Mouse (Mus musculus) spleen, adult 2 months (tissue): ENCODE measurements around the gene Ces2h. TPM values are rescaled to one million over a fixed set of nuclear protein-coding genes. Genes with fewer than 3 reads are reported as not detected.
"Not testable (repeated sequence)": the region's sequence is repeated elsewhere in the genome, so short reads cannot be mapped to it uniquely, and the experiment has no call there.

Experiments used
- DNase-seq, 2 experiments: peaks; one replicate each; pipeline versions ENCODE4 v3.0.0 to v3.0.0-alpha.2; 2012 to 2021; ENCODE audit warnings: low spot score in 2 of 2, low read depth in 1 of 2
- H3K27ac ChIP-seq: fragments of 200-500 bp; 2 replicates; pipeline ENCODE4 v1.5.1; 2012; ENCODE audit warnings: low read length, inconsistent platforms; ENCODE audit not compliant: insufficient read depth
- H3K27me3 ChIP-seq: fragments of 200-500 bp; 2 replicates; pipeline ENCODE4 v1.6.1; 2012; ENCODE audit warnings: mild to moderate bottlenecking, moderate library complexity, low read length, inconsistent platforms; ENCODE audit not compliant: control insufficient read depth, insufficient read depth
- H3K36me3 ChIP-seq: fragments of 200-500 bp; 2 replicates; pipeline ENCODE4 v1.6.1; 2012; ENCODE audit warnings: mild to moderate bottlenecking, low read length, inconsistent platforms; ENCODE audit not compliant: control insufficient read depth, insufficient read depth
- H3K4me1 ChIP-seq: fragments of 200-500 bp; 2 replicates; pipeline ENCODE4 v1.6.1; 2011; ENCODE audit warnings: inconsistent platforms; ENCODE audit not compliant: control insufficient read depth, insufficient read depth, insufficient read length
- H3K4me3 ChIP-seq: fragments of 200-500 bp; 2 replicates; pipeline ENCODE4 v1.5.1; 2011; ENCODE audit warnings: mild to moderate bottlenecking, inconsistent platforms; ENCODE audit not compliant: insufficient read depth, insufficient read length; ENCODE audit errors: extremely low read depth
- CTCF ChIP-seq: fragments of 200-500 bp; IDR thresholded peaks from 2 replicates; pipeline ENCODE4 v1.5.1; 2011; ENCODE audit warnings: mild to moderate bottlenecking, inconsistent platforms; ENCODE audit not compliant: insufficient read depth, insufficient read length, insufficient replicate concordance; ENCODE audit errors: extremely low read depth
- POLR2A ChIP-seq: fragments of 200-500 bp; IDR thresholded peaks from 2 replicates; pipeline ENCODE4 v1.6.1; 2011; ENCODE audit warnings: low read depth, low read length, inconsistent platforms
- WGBS: fragments of 180-500 bp; shearing (Covaris S2); methylation state at CpG from one replicate; pipeline ENCODE4 v1.1.7; 2018; 5-methylcytosine and 5-hydroxymethylcytosine counted together
- polyA plus RNA-seq: library from polyadenylated mRNA; depleted of rRNA; stranded (reverse); fragments of >200 nt; gene quantifications from 2 replicates; pipeline ENCODE4 v1.2.3, GENCODE M21; 2012; rRNA removed

Ces2h gene
- polyA plus RNA-seq, 1 experiment, result not detected

GRCm38 (mm10) chr8:105043510-105043909 lies 42.9 kb downstream of the Ces2h start:
- TF ChIP-seq CTCF (no peak), POLR2A (no peak)
- DNase-seq, result no peak
- 73% methylated on average over 1 of the region's 1 CpGs for WGBS
- no peak overlapping the region for H3K27ac ChIP-seq
- H3K4me1 ChIP-seq, result no peaks in the 10 kb centered on the region
- no peaks in the 10 kb centered on the region for H3K36me3 ChIP-seq
- H3K27me3 ChIP-seq, result no peaks in the 10 kb centered on the region
- no peak overlapping the region for H3K4me3 ChIP-seq

- H3K36me3 ChIP-seq, result no peaks in the 10 kb centered on the region
- no peaks in the 10 kb centered on the region for H3K27me3 ChIP-seq
- TF ChIP-seq POLR2A (no peak), CTCF (no peak)
- 79% methylated on average over 3 of the region's 3 CpGs for WGBS
- no peak overlapping the region for H3K27ac ChIP-seq
- H3K4me3 ChIP-seq, result no peak overlapping the region
- H3K4me1 ChIP-seq, result no peaks in the 10 kb centered on the region
- no peak for DNase-seq
Observed at GRCm38 (mm10) chr8:105045824-105046401, 45.3 kb downstream of the Ces2h start.

GRCm38 (mm10) chr8:105048371-105048854 lies 47.8 kb downstream of the Ces2h start, which contains the start of gene Ces3a:
TSS of gene Ces3a (plus strand) at chr8:105048601.
- Histone ChIP-seq H3K27me3 (no peaks in the 10 kb centered on the region), H3K27ac (no peak within 1 kb of the TSS), H3K4me1 (no peaks in the 10 kb centered on the region), H3K36me3 (no peaks in the 10 kb centered on the region), H3K4me3 (no peak within 1 kb of the TSS)
- 79% methylated on average over 3 of the region's 3 CpGs for WGBS
- no peak for TF ChIP-seq POLR2A
- no peak for TF ChIP-seq CTCF
- DNase-seq, result no peak

GRCm38 (mm10) chr8:105056211-105056610 lies 55.6 kb downstream of the Ces2h start:
- WGBS, result 93% methylated on average over 4 of the region's 4 CpGs
- Histone ChIP-seq H3K36me3 (no peaks in the 10 kb centered on the region), H3K27me3 (no peaks in the 10 kb centered on the region), H3K4me3 (no peak overlapping the region), H3K27ac (no peak overlapping the region), H3K4me1 (no peaks in the 10 kb centered on the region)
- no peak for DNase-seq
- TF ChIP-seq CTCF (no peak), POLR2A (no peak)

- no peak overlapping the region for H3K27ac ChIP-seq
- H3K27me3 ChIP-seq, result no peaks in the 10 kb centered on the region
- DNase-seq, result no peak
- no peaks in the 10 kb centered on the region for H3K4me1 ChIP-seq
- TF ChIP-seq POLR2A (no peak), CTCF (no peak)
- no peak overlapping the region for H3K4me3 ChIP-seq
- no peaks in the 10 kb centered on the region for H3K36me3 ChIP-seq
Observed at GRCm38 (mm10) chr8:105060056-105060455, 59.4 kb downstream of the Ces2h start.

- DNase-seq, result peak in 1 of 2 experiments; percentile 5
- WGBS, result 11% methylated on average over 1 of the region's 1 CpGs
Observed at GRCm38 (mm10) chr8:105066761-105067160, 66.1 kb downstream of the Ces2h start.

GRCm38 (mm10) chr8:105067905-105068304 lies 67.3 kb downstream of the Ces2h start:
- H3K36me3 ChIP-seq, H3K27ac ChIP-seq, H3K4me3 ChIP-seq, H3K27me3 ChIP-seq, H3K4me1 ChIP-seq, DNase-seq: not testable (repeated sequence)
- 78% methylated on average over 7 of the region's 7 CpGs for WGBS

More at GRCm38 (mm10) chr8:105066761-105067160, 66.1 kb downstream of the Ces2h start:
- Histone ChIP-seq H3K4me1 (no peaks in the 10 kb centered on the region), H3K27me3 (no peaks in the 10 kb centered on the region), H3K4me3 (no peak overlapping the region), H3K27ac (no peak overlapping the region), H3K36me3 (no peaks in the 10 kb centered on the region)
- no peak for TF ChIP-seq CTCF
- no peak for TF ChIP-seq POLR2A

- DNase-seq, result no peak
- no peaks in the 10 kb centered on the region for H3K4me1 ChIP-seq
- H3K27ac ChIP-seq, result no peak overlapping the region
- no peak overlapping the region for H3K4me3 ChIP-seq
- TF ChIP-seq CTCF, result no peak
- no peak for TF ChIP-seq POLR2A
- H3K36me3 ChIP-seq, result no peaks in the 10 kb centered on the region
- no peaks in the 10 kb centered on the region for H3K27me3 ChIP-seq
Observed at GRCm38 (mm10) chr8:105068971-105069370, 68.3 kb downstream of the Ces2h start.

Other genes starting within 250 kb of the Ces2h start
- not detected in 2 replicates for gene Ces2b, start 169.3 kb upstream of the Ces2h start, polyA plus RNA-seq
- gene Ces2c, start 153.8 kb upstream of the Ces2h start, polyA plus RNA-seq, result 0.33 and 0.84 TPM in 2 replicates
- gene Ces2e, start 74.6 kb upstream of the Ces2h start, polyA plus RNA-seq, result 0.18 and 0.36 TPM in 2 replicates
- not detected in 2 replicates for gene Ces2f, start 53.5 kb upstream of the Ces2h start, polyA plus RNA-seq
- gene Ces2g, start 39.1 kb upstream of the Ces2h start, polyA plus RNA-seq, result 10.1 and 12.0 TPM in 2 replicates
- gene Ces3a, start 47.7 kb downstream of the Ces2h start, polyA plus RNA-seq, result not detected in 2 replicates
- gene Ces3b, start 82.9 kb downstream of the Ces2h start, polyA plus RNA-seq, result not detected in 2 replicates
- not detected in 2 replicates for gene Ces4a, start 130.9 kb downstream of the Ces2h start, polyA plus RNA-seq
- 11.9 and 14.9 TPM in 2 replicates for gene Cbfb, start 169.8 kb downstream of the Ces2h start, polyA plus RNA-seq
- gene D230025D16Rik, start 224.3 kb downstream of the Ces2h start, polyA plus RNA-seq, result 13.6 TPM in 2 replicates